Mouse (Mus musculus) bone marrow macrophage, adult 2 months (primary cell): ENCODE measurements at regions not wholly inside any gene's neighbourhood (a gene's known extent, or its start where the extent isn't known, plus 50 kb on each side); places are given as distances from the start of the nearest gene placed in this dataset.

Experiments
- CTCF ChIP-seq: IDR thresholded peaks from 2 replicates; pipeline ENCODE4 v1.5.1; 2012; ENCODE audit warnings: low read depth, mild to moderate bottlenecking, low read length, moderate library complexity
- POLR2A ChIP-seq: IDR thresholded peaks from 2 replicates; pipeline ENCODE4 v1.6.1; 2012; ENCODE audit warnings: mild to moderate bottlenecking, low read depth, low read length, borderline replicate concordance

GRCm38 (mm10) chr16:77393470-77393869 is 208.4 kb downstream of the Gm11146 start:
- no peak for TF ChIP-seq CTCF
- TF ChIP-seq POLR2A: no peak
